Mouse (Mus musculus): ENCODE measurements around the gene Tdrd6. TPM values are rescaled to one million over a fixed set of nuclear protein-coding genes. Genes with fewer than 3 reads are reported as not detected.

Gene Tdrd6
- polyA plus RNA-seq, 1 experiment from 2014 or later, result 0.04 TPM

GRCm38 (mm10) chr17:43651314-43652046 lies 21.4 kb upstream of the Tdrd6 start:
- H3K27me3 ChIP-seq (replicated peaks; ENCODE audit: control insufficient read depth, insufficient read depth, low read length), result no peaks in the 10 kb centered on the region
- no peak overlapping the region for H3K27ac ChIP-seq (replicated peaks; ENCODE audit: low read depth, low read length)
- WGBS, result 71% methylated on average over 14 of the region's 14 CpGs
- H3K9ac ChIP-seq (ENCODE audit: low read depth, low read length), result no peak overlapping the region
- DNase-seq (ENCODE audit: low spot score), result no peak
- no peaks in the 10 kb centered on the region for H3K4me1 ChIP-seq (ENCODE audit: control insufficient read depth, insufficient read depth, low read length)
- peaks cover 57% of the 10 kb centered on the region for H3K36me3 ChIP-seq (ENCODE audit: control insufficient read depth, insufficient read depth, low read length)
- no peak overlapping the region for H3K4me3 ChIP-seq (ENCODE audit: low read depth, low read length)
- H3K4me2 ChIP-seq (ENCODE audit: low read depth, low read length), result no peak overlapping the region
- no peak for ATAC-seq (ENCODE audit: low read depth)
- no peaks in the 10 kb centered on the region for H3K9me3 ChIP-seq (ENCODE audit: control insufficient read depth, low read length)

- WGBS, result 71% methylated on average over 10 of the region's 10 CpGs
- Histone ChIP-seq H3K4me1 (ENCODE audit: control insufficient read depth, insufficient read depth, low read length) (no peaks in the 10 kb centered on the region), H3K27ac (replicated peaks; ENCODE audit: low read depth, low read length) (no peak overlapping the region), H3K4me2 (ENCODE audit: low read depth, low read length) (no peak overlapping the region), H3K27me3 (replicated peaks; ENCODE audit: control insufficient read depth, insufficient read depth, low read length) (no peaks in the 10 kb centered on the region), H3K36me3 (ENCODE audit: control insufficient read depth, insufficient read depth, low read length) (peaks cover 54% of the 10 kb centered on the region), H3K9me3 (ENCODE audit: control insufficient read depth, low read length) (no peaks in the 10 kb centered on the region), H3K4me3 (ENCODE audit: low read depth, low read length) (no peak overlapping the region), H3K9ac (ENCODE audit: low read depth, low read length) (no peak overlapping the region)
- ATAC-seq (ENCODE audit: low read depth) (no peak), DNase-seq (ENCODE audit: low spot score) (no peak)
These were observed 19.7 kb upstream of the Tdrd6 start for GRCm38 (mm10) chr17:43649641-43650436.

DNA sequence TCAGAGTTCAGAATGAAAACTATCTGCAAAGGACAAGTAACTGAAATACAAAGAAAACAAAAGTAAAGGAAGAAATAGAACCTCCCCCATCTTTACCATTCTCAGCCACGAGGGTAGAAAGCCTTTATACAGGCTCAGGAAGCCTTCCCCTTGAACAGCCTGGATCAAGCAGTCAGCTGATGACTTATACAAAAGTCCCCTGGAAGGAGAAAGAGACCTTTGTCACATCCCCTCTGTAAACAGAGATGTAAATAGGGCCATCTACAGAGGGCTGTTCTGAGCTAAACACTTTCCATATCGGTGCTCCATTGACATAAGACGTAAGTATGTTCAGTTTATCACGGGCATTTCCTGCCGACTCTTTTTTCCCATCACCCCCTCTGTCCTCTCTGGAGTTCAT lies 16.8 kb upstream of the Tdrd6 start:
- Histone ChIP-seq H3K27ac (replicated peaks; ENCODE audit: low read depth, low read length) (no peak overlapping the region), H3K27me3 (replicated peaks; ENCODE audit: control insufficient read depth, insufficient read depth, low read length) (no peaks in the 10 kb centered on the region), H3K36me3 (ENCODE audit: control insufficient read depth, insufficient read depth, low read length) (peaks cover 53% of the 10 kb centered on the region), H3K9ac (ENCODE audit: low read depth, low read length) (no peak overlapping the region), H3K9me3 (ENCODE audit: control insufficient read depth, low read length) (no peaks in the 10 kb centered on the region), H3K4me2 (ENCODE audit: low read depth, low read length) (no peak overlapping the region), H3K4me3 (ENCODE audit: low read depth, low read length) (no peak overlapping the region), H3K4me1 (ENCODE audit: control insufficient read depth, insufficient read depth, low read length) (no peaks in the 10 kb centered on the region)
- WGBS, result 58% methylated on average over 5 of the region's 5 CpGs
- DNase-seq (ENCODE audit: low spot score) (no peak), ATAC-seq (ENCODE audit: low read depth) (no peak)

GRCm38 (mm10) chr17:43645136-43645535 lies 15.0 kb upstream of the Tdrd6 start:
- H3K9ac ChIP-seq (ENCODE audit: low read depth, low read length), result no peak overlapping the region
- no peak overlapping the region for H3K4me3 ChIP-seq (ENCODE audit: low read depth, low read length)
- no peak for DNase-seq (ENCODE audit: low spot score)
- H3K9me3 ChIP-seq (ENCODE audit: control insufficient read depth, low read length), result no peaks in the 10 kb centered on the region
- WGBS, result 91% methylated on average over 3 of the region's 3 CpGs
- no peaks in the 10 kb centered on the region for H3K27me3 ChIP-seq (replicated peaks; ENCODE audit: control insufficient read depth, insufficient read depth, low read length)
- ATAC-seq (ENCODE audit: low read depth), result no peak
- no peaks in the 10 kb centered on the region for H3K4me1 ChIP-seq (ENCODE audit: control insufficient read depth, insufficient read depth, low read length)
- no peak overlapping the region for H3K27ac ChIP-seq (replicated peaks; ENCODE audit: low read depth, low read length)
- no peak overlapping the region for H3K4me2 ChIP-seq (ENCODE audit: low read depth, low read length)
- H3K36me3 ChIP-seq (ENCODE audit: control insufficient read depth, insufficient read depth, low read length), result peaks cover 39% of the 10 kb centered on the region

- H3K9me3 ChIP-seq (ENCODE audit: control insufficient read depth, low read length), result no peaks in the 10 kb centered on the region
- no peak overlapping the region for H3K4me2 ChIP-seq (ENCODE audit: low read depth, low read length)
- no peaks in the 10 kb centered on the region for H3K27me3 ChIP-seq (replicated peaks; ENCODE audit: control insufficient read depth, insufficient read depth, low read length)
- WGBS, result 73% methylated on average over 7 of the region's 7 CpGs
- no peaks in the 10 kb centered on the region for H3K4me1 ChIP-seq (ENCODE audit: control insufficient read depth, insufficient read depth, low read length)
- H3K36me3 ChIP-seq (ENCODE audit: control insufficient read depth, insufficient read depth, low read length), result peaks cover 34% of the 10 kb centered on the region
- no peak overlapping the region for H3K4me3 ChIP-seq (ENCODE audit: low read depth, low read length)
- DNase-seq (ENCODE audit: low spot score), result peak; percentile 57
- H3K27ac ChIP-seq (replicated peaks; ENCODE audit: low read depth, low read length), result no peak overlapping the region
- H3K9ac ChIP-seq (ENCODE audit: low read depth, low read length), result no peak overlapping the region
- ATAC-seq (ENCODE audit: low read depth), result no peak
These were observed 14.3 kb upstream of the Tdrd6 start for GRCm38 (mm10) chr17:43644375-43644774.

DNA sequence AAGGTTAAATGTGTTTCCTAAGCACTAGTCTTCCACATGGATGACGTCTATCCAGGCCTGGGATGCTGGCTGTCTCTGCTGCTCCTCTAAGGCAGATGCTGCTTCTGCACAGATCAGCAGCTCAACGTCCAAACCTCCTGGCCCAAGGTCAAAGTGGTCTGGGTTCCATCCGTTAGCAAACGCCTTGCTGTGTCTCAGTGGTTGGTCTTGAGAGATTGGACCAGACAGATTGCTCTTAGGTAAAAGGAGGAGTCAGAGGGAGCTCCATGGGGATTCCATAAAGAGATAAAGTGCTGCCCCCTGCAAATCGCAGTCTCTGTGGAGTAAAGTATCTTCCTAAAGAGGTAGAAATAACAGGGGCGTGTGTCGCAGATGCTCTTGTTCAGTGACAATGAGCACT lies 13.1 kb upstream of the Tdrd6 start:
- peaks cover 26% of the 10 kb centered on the region for H3K36me3 ChIP-seq (ENCODE audit: control insufficient read depth, insufficient read depth, low read length)
- ATAC-seq (ENCODE audit: low read depth) (no peak), DNase-seq (ENCODE audit: low spot score) (no peak)
- H3K9me3 ChIP-seq (ENCODE audit: control insufficient read depth, low read length), result no peaks in the 10 kb centered on the region
- H3K27ac ChIP-seq (replicated peaks; ENCODE audit: low read depth, low read length), result no peak overlapping the region
- no peak overlapping the region for H3K9ac ChIP-seq (ENCODE audit: low read depth, low read length)
- H3K4me2 ChIP-seq (ENCODE audit: low read depth, low read length), result no peak overlapping the region
- H3K4me3 ChIP-seq (ENCODE audit: low read depth, low read length), result no peak overlapping the region
- 72% methylated on average over 7 of the region's 7 CpGs for WGBS
- H3K27me3 ChIP-seq (replicated peaks; ENCODE audit: control insufficient read depth, insufficient read depth, low read length), result no peaks in the 10 kb centered on the region
- no peaks in the 10 kb centered on the region for H3K4me1 ChIP-seq (ENCODE audit: control insufficient read depth, insufficient read depth, low read length)

DNA sequence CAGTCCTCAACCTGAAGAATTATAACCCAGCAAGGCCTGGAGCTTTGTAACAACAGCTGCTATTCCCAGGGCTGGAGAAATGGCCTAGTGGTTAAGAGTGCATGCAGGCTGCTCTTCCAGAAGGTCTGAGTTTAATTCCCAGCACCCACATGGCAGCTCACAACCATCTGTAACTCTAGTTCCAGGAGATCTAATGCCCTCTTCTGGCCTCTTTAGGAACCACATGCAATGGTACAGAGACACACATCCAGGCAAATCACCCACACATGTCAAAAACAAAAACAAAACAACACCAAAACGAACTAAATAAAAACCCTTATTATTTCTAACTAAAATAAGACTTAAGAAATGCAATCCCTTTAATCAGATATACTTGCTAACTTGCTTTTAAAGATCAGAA lies 10.7 kb upstream of the Tdrd6 start:
- Histone ChIP-seq H3K27ac (replicated peaks; ENCODE audit: low read depth, low read length) (no peak overlapping the region), H3K9ac (ENCODE audit: low read depth, low read length) (no peak overlapping the region), H3K4me3 (ENCODE audit: low read depth, low read length) (no peak overlapping the region), H3K36me3 (ENCODE audit: control insufficient read depth, insufficient read depth, low read length) (peaks cover 15% of the 10 kb centered on the region), H3K9me3 (ENCODE audit: control insufficient read depth, low read length) (no peaks in the 10 kb centered on the region), H3K4me1 (ENCODE audit: control insufficient read depth, insufficient read depth, low read length) (no peaks in the 10 kb centered on the region), H3K27me3 (replicated peaks; ENCODE audit: control insufficient read depth, insufficient read depth, low read length) (no peaks in the 10 kb centered on the region), H3K4me2 (ENCODE audit: low read depth, low read length) (no peak overlapping the region)
- DNase-seq (ENCODE audit: low spot score) (no peak), ATAC-seq (ENCODE audit: low read depth) (no peak)
- 88% methylated on average over 1 of the region's 1 CpGs for WGBS

GRCm38 (mm10) chr17:43637146-43637545 lies 7.0 kb upstream of the Tdrd6 start:
- Histone ChIP-seq H3K27me3 (replicated peaks; ENCODE audit: control insufficient read depth, insufficient read depth, low read length) (no peaks in the 10 kb centered on the region), H3K4me3 (ENCODE audit: low read depth, low read length) (no peak overlapping the region), H3K4me2 (ENCODE audit: low read depth, low read length) (no peak overlapping the region), H3K27ac (replicated peaks; ENCODE audit: low read depth, low read length) (no peak overlapping the region), H3K9me3 (ENCODE audit: control insufficient read depth, low read length) (no peaks in the 10 kb centered on the region), H3K36me3 (ENCODE audit: control insufficient read depth, insufficient read depth, low read length) (0 out of 2 replicates have a peak, but pooled peaks cover 3% of the 10 kb centered on the region), H3K4me1 (ENCODE audit: control insufficient read depth, insufficient read depth, low read length) (no peaks in the 10 kb centered on the region), H3K9ac (ENCODE audit: low read depth, low read length) (no peak overlapping the region)
- DNase-seq (ENCODE audit: low spot score) (no peak), ATAC-seq (ENCODE audit: low read depth) (no peak)
- WGBS, result 94% methylated on average over 4 of the region's 4 CpGs
